Comparison of ENCODE assay signal across 10 mouse cellular contexts in the genomic region with DNA sequence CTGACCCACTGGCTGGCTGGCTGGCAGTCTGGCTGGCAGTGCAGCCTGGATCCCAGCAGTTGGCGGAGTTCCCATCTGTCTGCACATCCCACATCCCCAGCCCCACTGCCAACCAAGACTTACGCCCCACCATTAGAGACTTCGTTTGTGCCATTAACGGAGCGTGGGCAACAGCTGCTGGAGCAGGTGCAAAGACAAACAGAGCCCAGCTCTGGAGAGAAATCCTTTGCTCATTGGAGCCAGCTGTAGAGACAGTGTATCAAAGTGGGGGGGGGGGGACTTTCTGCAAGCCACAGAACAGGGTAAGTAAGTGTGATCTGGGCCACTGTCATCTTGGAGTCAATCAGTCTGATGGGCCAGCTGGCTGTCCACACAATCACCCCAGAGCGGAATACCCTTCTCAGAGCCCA. TPM values are rescaled to one million over a fixed set of nuclear protein-coding genes. Genes with fewer than 3 reads are reported as not detected.
A peak's percentile ranks its signal among the peaks of the same experiment; 100 is the strongest.
DNase-seq lines count a peak whose midpoint lies in the region; ATAC-seq lines count a peak whose summit lies in the region.
"Had no signal": no experiment of that assay in that cellular context is flagged by ENCODE, and none has a peak within 500 bp of the region (broad histone marks: within the 10 kb centered on the region; RNA-seq: fewer than 3 reads in every experiment).

No protein-coding gene starts in this region.

- peaks cover 19% of the 10 kb centered on the region for H3K4me1 ChIP-seq in limb, embryonic 13.5 days
- peaks cover 31% of the 10 kb centered on the region for H3K4me1 ChIP-seq in limb, embryonic 10.5 days

- no peaks in the 10 kb centered on the region for H3K36me3 ChIP-seq in limb, embryonic 13.5 days
- H3K36me3 ChIP-seq in limb, embryonic 10.5 days, result no peaks in the 10 kb centered on the region
- H3K36me3 ChIP-seq: kidney, embryonic 15.5 days; lung, embryonic 15.5 days had no signal

- peak; percentile 67 for ATAC-seq in limb, embryonic 13.5 days (ENCODE audit: low FRiP score, low read depth)

- no peaks in the 10 kb centered on the region for H3K9me3 ChIP-seq in limb, embryonic 13.5 days
- no peaks in the 10 kb centered on the region for H3K9me3 ChIP-seq in limb, embryonic 10.5 days (replicated peaks)
- H3K9me3 ChIP-seq: kidney, embryonic 15.5 days; lung, embryonic 15.5 days had no signal

- no peak for DNase-seq in limb, embryonic 10.5 days (ENCODE audit: low spot score)
- DNase-seq in frontal cortex, postnatal 36 days (ENCODE audit: low spot score in 2 of 2), result peak; percentile 48 to 72
- peak; percentile 20 to 42 for DNase-seq in left cerebral cortex, postnatal 36 days (ENCODE audit: low spot score in 2 of 2)
- DNase-seq in right cerebral cortex, postnatal 25 days, result peak; percentile 64
- no peak for DNase-seq in urinary bladder, postnatal 14 days (ENCODE audit: low spot score)
- no peak for DNase-seq in lung, postnatal 14 days
- DNase-seq in embryo, embryonic 10.5 days (ENCODE audit: low spot score), result no peak

- H3K9ac ChIP-seq in limb, embryonic 13.5 days, result no peak overlapping the region
- H3K9ac ChIP-seq: kidney, embryonic 15.5 days; lung, embryonic 15.5 days had no signal

- intact Hi-C loops in left cerebral cortex, postnatal 36 days (cut with DNase I), result loop anchor here (10.0 kb wide), 1 partner anchor 487 kb away; a partner anchor contains a TSS

- H3K27me3 ChIP-seq in limb, embryonic 13.5 days, result no peaks in the 10 kb centered on the region
- H3K27me3 ChIP-seq in limb, embryonic 10.5 days (ENCODE audit: low read depth, poor library complexity, severe bottlenecking), result 0 out of 2 replicates have a peak, but pooled peaks cover 13% of the 10 kb centered on the region

- H3K4me3 ChIP-seq in limb, embryonic 13.5 days, result no peak overlapping the region
- H3K4me3 ChIP-seq in limb, embryonic 10.5 days, result no peak overlapping the region
- H3K4me3 ChIP-seq: kidney, embryonic 15.5 days; lung, embryonic 15.5 days had no signal

- no peak overlapping the region for H3K27ac ChIP-seq in limb, embryonic 13.5 days
- no peak overlapping the region for H3K27ac ChIP-seq in limb, embryonic 10.5 days
- H3K27ac ChIP-seq: kidney, embryonic 15.5 days; lung, embryonic 15.5 days had no signal

- WGBS in limb, embryonic 13.5 days, result 82% methylated on average over 6 of the region's 6 CpGs
- WGBS in limb, embryonic 10.5 days, result 93% methylated on average over 6 of the region's 6 CpGs

- H3K4me2 ChIP-seq in limb, embryonic 13.5 days (replicated peaks), result no peak overlapping the region
- H3K4me2 ChIP-seq: kidney, embryonic 15.5 days; lung, embryonic 15.5 days had no signal

RNA-seq across cellular contexts. Expression of a gene that starts 52.3 kb away (rescaled TPM):
- polyA plus RNA-seq in limb, embryonic 13.5 days (2015; fragmentation: Nextera tagmentation; extraction: Ambion mirVana), result 1,317 and 1,413 TPM in 2 replicates
- polyA plus RNA-seq in limb, embryonic 10.5 days (2016; fragmentation: Nextera tagmentation; extraction: Ambion mirVana), result 1,122 and 1,351 TPM in 2 replicates
- total RNA-seq in left cerebral cortex, postnatal 36 days (2021), result 1,000 to 10,000 TPM; 1,300 to 1,479 TPM

Comparison
In these comparisons a context has a peak if more than half of its experiments do, and no peak if none do; other contexts are left out.
1. DNase-seq: peak in frontal cortex, postnatal 36 days (2 of 2), left cerebral cortex, postnatal 36 days (2 of 2) and right cerebral cortex, postnatal 25 days (single experiment); none in limb, embryonic 10.5 days (single experiment), urinary bladder, postnatal 14 days (single experiment), lung, postnatal 14 days (single experiment) and embryo, embryonic 10.5 days (single experiment).